14 mouse cellular contexts compared by ENCODE assay signal in genomic region chr13:68572247-68572646, GRCm38 (mm10). TPM values are rescaled to one million over a fixed set of nuclear protein-coding genes. Genes with fewer than 3 reads are reported as not detected.
DNase-seq lines count a peak whose midpoint lies in the region; ATAC-seq and TF ChIP-seq lines count a peak whose summit lies in the region.
"Had no signal": no experiment of that assay in that cellular context is flagged by ENCODE, and none has a peak within 500 bp of the region (broad histone marks: within the 10 kb centered on the region; RNA-seq: fewer than 3 reads in every experiment).

No protein-coding gene starts in this region.

- no peak for TF ChIP-seq CTCF in embryonic fibroblast, embryonic 13.5 days (IDR thresholded peaks at IDR 0.05; ENCODE audit: borderline replicate concordance, insufficient read depth, low read length)

- WGBS in kidney, embryonic 16.5 days = 63% methylated on average over 19 of the region's 19 CpGs
- WGBS in heart, embryonic 14.5 days = 32% methylated on average over 19 of the region's 19 CpGs
- 89% methylated on average over 19 of the region's 19 CpGs for WGBS in limb, embryonic 10.5 days
- WGBS in liver, embryonic 12.5 days (ENCODE audit: insufficient replicate concordance) = 85% methylated on average over 19 of the region's 19 CpGs

- peak overlapping the region; percentile 90 for H3K27ac ChIP-seq in kidney, embryonic 16.5 days (ENCODE audit: low read length)
- H3K27ac ChIP-seq in embryonic fibroblast, embryonic 13.5 days (ENCODE audit: insufficient read depth, low read length) = 0 out of 2 replicates have a peak overlapping the region, but pooled peaks have one; percentile 34
- peak overlapping the region; percentile 88 to 93 for H3K27ac ChIP-seq in heart, embryonic 14.5 days (replicated peaks in 1 of 2; ENCODE audit: control insufficient read depth in 1 of 2, insufficient read depth in 1 of 2, low read depth in 2 of 2, low read length in 2 of 2)
- peak overlapping the region; percentile 76 for H3K27ac ChIP-seq in limb, embryonic 10.5 days
- H3K27ac ChIP-seq in liver, embryonic 12.5 days = no peak overlapping the region
- H3K27ac ChIP-seq: hindbrain, embryonic 10.5 days had no signal

- ATAC-seq in kidney, embryonic 16.5 days (ENCODE audit: low FRiP score, low TSS enrichment) = no peak
- ATAC-seq in heart, embryonic 14.5 days (ENCODE audit: insufficient number of reproducible peaks, insufficient read depth, low FRiP score, low read depth) = peak; percentile 87
- ATAC-seq in liver, embryonic 12.5 days = no peak
- ATAC-seq: midbrain, embryonic 16.5 days; Patski had no signal

- peaks cover 58% of the 10 kb centered on the region for H3K36me3 ChIP-seq in kidney, embryonic 16.5 days (ENCODE audit: insufficient read depth, low read length)
- peaks cover 75% of the 10 kb centered on the region for H3K36me3 ChIP-seq in heart, embryonic 14.5 days (ENCODE audit: control insufficient read depth, insufficient read depth, low read length)
- peaks cover 88% of the 10 kb centered on the region for H3K36me3 ChIP-seq in limb, embryonic 10.5 days
- H3K36me3 ChIP-seq in liver, embryonic 12.5 days = peaks cover 97% of the 10 kb centered on the region

- no peak overlapping the region for H3K4me3 ChIP-seq in kidney, embryonic 16.5 days (ENCODE audit: low read length)
- H3K4me3 ChIP-seq in embryonic fibroblast, embryonic 13.5 days (ENCODE audit: insufficient read depth, low read length) = no peak overlapping the region
- H3K4me3 ChIP-seq in heart, embryonic 14.5 days (ENCODE audit: control insufficient read depth in 1 of 2, insufficient read depth in 1 of 2, low read depth in 1 of 2, low read length in 2 of 2) = no peak overlapping the region
- no peak overlapping the region for H3K4me3 ChIP-seq in limb, embryonic 10.5 days
- no peak overlapping the region for H3K4me3 ChIP-seq in liver, embryonic 12.5 days
- H3K4me3 ChIP-seq: hindbrain, embryonic 10.5 days; neural tube, embryonic 13.5 days had no signal

- no peak overlapping the region for H3K4me2 ChIP-seq in kidney, embryonic 16.5 days (replicated peaks; ENCODE audit: low read depth, low read length)
- H3K4me2 ChIP-seq in heart, embryonic 14.5 days (ENCODE audit: low read length) = peak overlapping the region; percentile 42
- H3K4me2 ChIP-seq in liver, embryonic 12.5 days = no peak overlapping the region
- H3K4me2 ChIP-seq: neural tube, embryonic 13.5 days had no signal

- no peak for DNase-seq in kidney, adult 8-10 months
- DNase-seq in limb, embryonic 10.5 days (ENCODE audit: low spot score) = no peak
- no peak for DNase-seq in adrenal gland, adult (ENCODE audit: inconsistent age in 2 of 2, low spot score in 1 of 2)
- DNase-seq in adrenal gland, postnatal 10 days = no peak
- DNase-seq: cerebellum, adult 11 months; thymus, postnatal 36 days had no signal

- H3K4me1 ChIP-seq in kidney, embryonic 16.5 days (ENCODE audit: insufficient read depth, low read length) = peaks cover 23% of the 10 kb centered on the region
- H3K4me1 ChIP-seq in embryonic fibroblast, embryonic 13.5 days (ENCODE audit: control insufficient read depth, insufficient read depth, low read length) = peaks cover 4% of the 10 kb centered on the region; the same call in 1 of the 2 replicates
- peaks cover 14 to 25% of the 10 kb centered on the region in 2 experiments for H3K4me1 ChIP-seq in heart, embryonic 14.5 days (ENCODE audit: control insufficient read depth in 2 of 2, insufficient read depth in 2 of 2, low read length in 2 of 2)
- H3K4me1 ChIP-seq in limb, embryonic 10.5 days = peaks cover 13% of the 10 kb centered on the region
- no peaks in the 10 kb centered on the region for H3K4me1 ChIP-seq in liver, embryonic 12.5 days

- H3K27me3 ChIP-seq in kidney, embryonic 16.5 days (ENCODE audit: insufficient read depth, low read length) = no peaks in the 10 kb centered on the region
- H3K27me3 ChIP-seq in heart, embryonic 14.5 days (ENCODE audit: control insufficient read depth, insufficient read depth, low read length) = no peaks in the 10 kb centered on the region
- H3K27me3 ChIP-seq in limb, embryonic 10.5 days (ENCODE audit: low read depth, poor library complexity, severe bottlenecking) = no peaks in the 10 kb centered on the region
- no peaks in the 10 kb centered on the region for H3K27me3 ChIP-seq in liver, embryonic 12.5 days (replicated peaks)
- H3K27me3 ChIP-seq: neural tube, embryonic 13.5 days; Patski had no signal

- TF ChIP-seq POLR2A in embryonic fibroblast, embryonic 13.5 days (IDR thresholded peaks at IDR 0.05; ENCODE audit: low read depth, low read length) = no peak

- H3K9me3 ChIP-seq in kidney, embryonic 16.5 days (ENCODE audit: low read length) = no peaks in the 10 kb centered on the region
- H3K9me3 ChIP-seq in heart, embryonic 14.5 days (ENCODE audit: control insufficient read depth, low read length) = no peaks in the 10 kb centered on the region
- no peaks in the 10 kb centered on the region for H3K9me3 ChIP-seq in limb, embryonic 10.5 days (replicated peaks)
- no peaks in the 10 kb centered on the region for H3K9me3 ChIP-seq in liver, embryonic 12.5 days (replicated peaks)
- H3K9me3 ChIP-seq: hindbrain, embryonic 10.5 days; neural tube, embryonic 13.5 days had no signal

- no peak overlapping the region for H3K9ac ChIP-seq in kidney, embryonic 16.5 days (replicated peaks; ENCODE audit: low read length)
- no peak overlapping the region for H3K9ac ChIP-seq in heart, embryonic 14.5 days (ENCODE audit: low read length)
- no peak overlapping the region for H3K9ac ChIP-seq in liver, embryonic 12.5 days

RNA-seq across cellular contexts. Expression of gene Mtrr, which starts 9.7 kb away (rescaled TPM):
- 21.7 and 23.7 TPM in 2 replicates for polyA plus RNA-seq in kidney, embryonic 16.5 days (2015; fragmentation: Nextera tagmentation; extraction: Ambion mirVana)
- polyA plus RNA-seq in embryonic fibroblast, embryonic 13.5 days (2011; ENCODE audit: insufficient read length, low read depth, missing spikeins) = 16.4 and 16.7 TPM in 2 replicates
- polyA plus RNA-seq in heart, embryonic 14.5 days (2014; fragmentation: Nextera tagmentation; extraction: Ambion mirVana) = 22.3 and 24.9 TPM in 2 replicates
- 25.2 and 28.7 TPM in 2 replicates for polyA plus RNA-seq in limb, embryonic 10.5 days (2016; fragmentation: Nextera tagmentation; extraction: Ambion mirVana)
- 23.9 and 24.2 TPM in 2 replicates for polyA plus RNA-seq in liver, embryonic 12.5 days (2016; fragmentation: Nextera tagmentation; extraction: Ambion mirVana)
- 10 to 100 TPM; 18.6 to 19.0 TPM for total RNA-seq in adrenal gland, postnatal 10 days (2021)

RNA-seq across cellular contexts. Expression of gene Fastkd3, which starts 9.8 kb away (rescaled TPM):
- polyA plus RNA-seq in kidney, embryonic 16.5 days (2015; fragmentation: Nextera tagmentation; extraction: Ambion mirVana) = 33.9 and 34.3 TPM in 2 replicates
- polyA plus RNA-seq in embryonic fibroblast, embryonic 13.5 days (2011; ENCODE audit: insufficient read length, low read depth, missing spikeins) = 14.2 and 21.8 TPM in 2 replicates
- polyA plus RNA-seq in heart, embryonic 14.5 days (2014; fragmentation: Nextera tagmentation; extraction: Ambion mirVana) = 17.9 and 18.8 TPM in 2 replicates
- polyA plus RNA-seq in limb, embryonic 10.5 days (2016; fragmentation: Nextera tagmentation; extraction: Ambion mirVana) = 55.7 and 59.2 TPM in 2 replicates
- 22.6 and 22.7 TPM in 2 replicates for polyA plus RNA-seq in liver, embryonic 12.5 days (2016; fragmentation: Nextera tagmentation; extraction: Ambion mirVana)
- total RNA-seq in adrenal gland, postnatal 10 days (2021) = 10 to 100 TPM; 13.8 to 17.2 TPM

RNA-seq across cellular contexts. Expression of gene 1700001L19Rik, which starts 25.0 kb away (rescaled TPM):
- polyA plus RNA-seq in kidney, embryonic 16.5 days (2015; fragmentation: Nextera tagmentation; extraction: Ambion mirVana) = 0.35 and 0.49 TPM in 2 replicates
- polyA plus RNA-seq in embryonic fibroblast, embryonic 13.5 days (2011; ENCODE audit: insufficient read length, low read depth, missing spikeins) = not detected in 2 replicates
- polyA plus RNA-seq in heart, embryonic 14.5 days (2014; fragmentation: Nextera tagmentation; extraction: Ambion mirVana) = 0.28 and 0.61 TPM in 2 replicates
- 0.34 and 0.95 TPM in 2 replicates for polyA plus RNA-seq in limb, embryonic 10.5 days (2016; fragmentation: Nextera tagmentation; extraction: Ambion mirVana)
- polyA plus RNA-seq in liver, embryonic 12.5 days (2016; fragmentation: Nextera tagmentation; extraction: Ambion mirVana) = not detected in 2 replicates
- under 1 TPM in 1 of 2 experiments, not detected in 1; 0.39 TPM for total RNA-seq in adrenal gland, postnatal 10 days (2021)
- polyA plus RNA-seq: Patski had no signal
